Mouse (Mus musculus): Measurements from ENCODE around the gene Klrg2. TPM values are rescaled to one million over a fixed set of nuclear protein-coding genes. Genes with fewer than 3 reads are reported as not detected.

Klrg2 gene
- polyA plus RNA-seq, 2 experiments from 2014 or later: not detected

GRCm38 (mm10) chr6:38627486-38627885 lies 9.6 kb downstream of the Klrg2 start:
- ATAC-seq: no peak

GRCm38 (mm10) chr6:38627081-38627480 lies 10.0 kb downstream of the Klrg2 start:
- no peak for ATAC-seq

- ATAC-seq: no peak
These were observed 11.0 kb downstream of the Klrg2 start for GRCm38 (mm10) chr6:38626086-38626485.

- ATAC-seq: no peak
These were observed 12.6 kb downstream of the Klrg2 start for GRCm38 (mm10) chr6:38624439-38624838.

- no peak for ATAC-seq
These were observed 13.6 kb downstream of the Klrg2 start for GRCm38 (mm10) chr6:38623457-38623856.

- ATAC-seq: no peak
These were observed 14.6 kb downstream of the Klrg2 start for GRCm38 (mm10) chr6:38622406-38622805.

- ATAC-seq: no peak
These were observed 27.1 kb downstream of the Klrg2 start for GRCm38 (mm10) chr6:38609892-38610291.

GRCm38 (mm10) chr6:38597481-38597880 lies 39.6 kb downstream of the Klrg2 start:
- no peak for ATAC-seq

- ATAC-seq: peak; percentile 83
These were observed 55.3 kb downstream of the Klrg2 start for GRCm38 (mm10) chr6:38581711-38582110.

- no peak for ATAC-seq
These were observed 56.8 kb downstream of the Klrg2 start for GRCm38 (mm10) chr6:38580112-38580857.

GRCm38 (mm10) chr6:38576096-38576495 lies 60.9 kb downstream of the Klrg2 start:
- ATAC-seq: no peak

Other genes with a start within 250 kb of the Klrg2 start
- 10 to 100 TPM; 20.1 to 22.2 TPM for gene Ubn2, start 203.3 kb downstream of the Klrg2 start, polyA plus RNA-seq (2017; shearing (Covaris generic))
- 10 to 100 TPM; 70.9 to 75.0 TPM for gene Fmc1, start 103.7 kb downstream of the Klrg2 start, polyA plus RNA-seq (2017; shearing (Covaris generic))
- 100 to 1,000 TPM; 101 to 117 TPM for gene Luc7l2, start 85.9 kb downstream of the Klrg2 start, polyA plus RNA-seq (2017; shearing (Covaris generic))
- not detected for gene Clec2l, start 25.8 kb upstream of the Klrg2 start, polyA plus RNA-seq (2017; shearing (Covaris generic))
- under 1 TPM; 0.12 to 0.13 TPM for gene Tbxas1, start 238.2 kb upstream of the Klrg2 start, polyA plus RNA-seq (2017; shearing (Covaris generic))
- 10 to 100 TPM; 21.7 to 22.4 TPM for gene Hipk2, start 238.9 kb upstream of the Klrg2 start, polyA plus RNA-seq (2017; shearing (Covaris generic))